Mouse (Mus musculus): ENCODE data around the gene Miga2. TPM values are rescaled to one million over a fixed set of nuclear protein-coding genes. Genes with fewer than 3 reads are reported as not detected.

The Miga2 gene
- polyA plus RNA-seq, 1 experiment from 2014 or later = 34.9 TPM

DNA sequence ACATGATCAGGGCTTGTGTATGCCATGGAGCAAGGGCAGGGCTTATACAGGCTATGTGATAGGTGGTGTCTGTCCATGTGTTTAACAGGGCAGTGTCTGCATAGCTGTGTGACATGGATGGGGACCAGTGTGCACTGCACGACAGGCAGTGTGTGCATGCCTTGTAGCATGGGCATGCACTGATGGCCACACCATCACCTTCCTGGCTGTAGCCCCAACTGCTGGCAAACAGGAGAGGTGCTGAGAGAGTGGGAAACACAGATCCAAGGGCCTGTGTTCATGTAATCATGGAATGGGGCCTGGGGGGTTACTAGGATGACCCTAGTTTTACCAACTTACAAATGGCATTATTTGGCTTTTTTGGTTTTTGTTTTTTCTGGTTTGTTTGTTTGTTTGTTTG, 39.8 kb downstream of the Miga2 start:
- Histone ChIP-seq H3K9ac (no peak overlapping the region), H3K4me1 (peaks cover 13% of the 10 kb centered on the region), H3K27me3 (replicated peaks) (no peaks in the 10 kb centered on the region), H3K27ac (no peak overlapping the region), H3K36me3 (replicated peaks) (peaks cover 35% of the 10 kb centered on the region), H3K4me2 (no peak overlapping the region), H3K4me3 (no peak overlapping the region), H3K9me3 (no peaks in the 10 kb centered on the region)
- ATAC-seq (replicated peaks) = no peak
- WGBS = 86% methylated on average over 1 of the region's 1 CpGs

DNA sequence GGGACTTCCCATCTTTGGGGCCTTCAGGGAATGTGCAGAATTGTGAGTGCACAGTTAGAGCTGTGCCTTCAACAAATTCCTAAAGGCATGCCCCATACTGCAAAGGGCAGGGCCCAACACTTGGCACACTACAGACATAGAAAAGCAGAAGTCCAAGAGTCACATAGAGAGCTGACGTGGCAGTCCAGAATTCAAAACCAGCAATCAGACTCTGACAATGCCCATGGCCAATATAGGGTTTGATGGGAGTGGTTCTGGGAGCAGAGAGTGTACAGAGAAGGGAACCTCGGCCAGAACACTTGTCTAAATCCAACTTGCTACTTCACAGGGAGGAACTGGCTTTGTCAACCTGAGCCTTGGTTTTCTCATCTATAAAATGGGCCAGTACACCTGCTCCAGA, 43.2 kb downstream of the Miga2 start:
- 89% methylated on average over 2 of the region's 2 CpGs for WGBS

DNA sequence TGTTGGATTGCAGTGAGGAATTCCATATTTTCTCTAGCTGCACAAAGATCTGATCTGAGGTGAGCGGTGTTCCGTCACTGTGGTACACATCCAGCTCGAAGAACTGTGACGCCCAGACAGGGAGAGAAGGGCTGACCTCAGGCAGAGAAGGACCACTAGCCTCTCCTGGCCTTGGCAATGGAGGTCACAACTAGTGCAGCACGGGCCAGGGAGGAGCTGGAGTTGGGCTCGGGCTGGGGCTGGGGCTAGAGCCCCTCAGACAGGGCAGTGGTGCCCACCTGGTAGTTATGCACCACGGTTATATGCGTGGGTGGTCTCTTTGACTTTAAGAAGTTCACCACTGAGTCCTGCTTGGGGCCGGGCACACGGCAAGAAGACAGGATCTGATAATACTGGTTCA, 43.7 kb downstream of the Miga2 start:
- H3K4me2 ChIP-seq = no peak overlapping the region
- no peaks in the 10 kb centered on the region for H3K27me3 ChIP-seq (replicated peaks)
- ATAC-seq (replicated peaks) = no peak
- WGBS = 93% methylated on average over 10 of the region's 10 CpGs
- H3K36me3 ChIP-seq (replicated peaks) = peaks cover 37% of the 10 kb centered on the region
- no peaks in the 10 kb centered on the region for H3K9me3 ChIP-seq
- 0 out of 2 replicates have a peak, but pooled peaks cover 1% of the 10 kb centered on the region for H3K4me1 ChIP-seq
- no peak overlapping the region for H3K4me3 ChIP-seq
- H3K27ac ChIP-seq = no peak overlapping the region
- no peak overlapping the region for H3K9ac ChIP-seq

More for the DNA sequence above, 43.2 kb downstream of the Miga2 start:
- Histone ChIP-seq H3K4me2 (no peak overlapping the region), H3K36me3 (replicated peaks) (peaks cover 40% of the 10 kb centered on the region), H3K4me3 (no peak overlapping the region), H3K9me3 (no peaks in the 10 kb centered on the region), H3K27me3 (replicated peaks) (no peaks in the 10 kb centered on the region), H3K4me1 (no peaks in the 10 kb centered on the region), H3K27ac (no peak overlapping the region), H3K9ac (no peak overlapping the region)
- ATAC-seq (replicated peaks) = no peak

DNA sequence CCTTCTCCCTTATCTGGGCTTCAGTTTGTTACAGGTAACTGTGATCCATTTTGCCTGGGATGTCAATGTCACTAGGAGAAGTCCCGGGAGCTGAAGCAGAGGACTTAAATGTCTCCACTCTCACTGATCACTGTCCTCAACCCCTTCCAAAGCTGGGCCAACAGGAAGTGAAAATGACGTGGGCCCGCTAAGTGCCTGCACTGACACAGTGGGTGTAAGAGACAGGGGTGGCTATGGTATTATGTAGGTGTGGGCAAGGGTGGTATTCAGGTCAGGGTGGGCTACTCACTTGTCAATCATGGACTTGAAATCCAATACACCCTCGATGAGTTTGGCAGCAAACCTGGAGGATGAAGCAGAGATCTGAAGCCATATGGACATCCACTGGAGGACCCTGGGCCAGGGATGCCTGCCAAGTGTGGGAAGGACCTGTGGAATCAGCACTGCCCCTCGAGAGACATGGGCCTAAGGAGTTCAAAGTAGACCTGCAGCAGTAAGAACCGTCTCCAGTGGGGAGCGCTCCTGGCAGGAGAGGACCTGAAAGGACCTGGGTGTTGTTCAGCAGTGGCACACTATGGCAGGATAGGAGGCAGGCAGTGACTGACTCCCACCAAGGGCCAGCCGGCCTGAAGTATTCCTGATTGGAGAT, 44.5 kb downstream of the Miga2 start:
- Histone ChIP-seq H3K27me3 (replicated peaks) (no peaks in the 10 kb centered on the region), H3K9me3 (no peaks in the 10 kb centered on the region), H3K4me3 (no peak overlapping the region), H3K9ac (no peak overlapping the region), H3K4me2 (no peak overlapping the region), H3K4me1 (peaks cover 9% of the 10 kb centered on the region), H3K27ac (no peak overlapping the region), H3K36me3 (replicated peaks) (peaks cover 33% of the 10 kb centered on the region)
- 86% methylated on average over 8 of the region's 8 CpGs for WGBS
- no peak for ATAC-seq (replicated peaks)

DNA sequence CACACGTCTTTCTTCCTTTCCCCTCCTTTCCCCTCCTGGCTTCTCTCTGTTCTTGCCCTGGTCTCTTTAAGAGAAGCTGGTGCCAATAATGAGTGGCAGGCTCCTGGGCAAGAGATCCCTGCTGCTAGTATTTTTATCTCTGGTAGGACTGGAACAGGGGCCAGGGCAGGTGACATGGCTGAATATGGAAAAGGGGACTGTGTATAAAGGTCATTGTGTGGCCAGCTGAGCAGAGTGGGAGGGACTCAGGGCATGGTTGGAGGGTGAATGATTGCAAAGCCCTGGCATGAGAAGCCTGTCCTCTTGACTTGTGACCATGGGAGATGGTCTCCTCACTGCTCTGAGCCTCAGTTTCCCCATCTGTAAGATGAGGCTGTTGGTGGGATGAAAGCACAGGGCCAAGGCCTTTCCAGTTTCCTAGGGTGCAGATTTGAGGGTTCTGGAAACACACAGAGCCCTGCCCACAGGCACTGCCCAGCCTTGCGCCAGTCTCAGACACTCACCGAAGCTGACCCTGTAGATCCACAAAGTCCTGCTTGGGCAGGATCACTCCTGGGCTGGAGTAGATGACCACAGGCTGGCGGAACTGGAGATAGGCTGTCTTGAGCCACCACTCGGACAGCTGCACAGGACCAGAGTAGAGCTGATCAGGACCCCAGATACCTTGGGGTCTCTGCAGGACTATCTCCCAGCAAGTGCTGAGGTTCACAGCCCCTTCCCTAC, 45.6 kb downstream of the Miga2 start:
- WGBS = 94% methylated on average over 5 of the region's 5 CpGs
- Histone ChIP-seq H3K27ac (no peak overlapping the region), H3K36me3 (replicated peaks) (peaks cover 30% of the 10 kb centered on the region), H3K9ac (no peak overlapping the region), H3K9me3 (no peaks in the 10 kb centered on the region), H3K4me2 (no peak overlapping the region), H3K27me3 (replicated peaks) (no peaks in the 10 kb centered on the region), H3K4me3 (no peak overlapping the region), H3K4me1 (peaks cover 20% of the 10 kb centered on the region)
- ATAC-seq (replicated peaks) = no peak

DNA sequence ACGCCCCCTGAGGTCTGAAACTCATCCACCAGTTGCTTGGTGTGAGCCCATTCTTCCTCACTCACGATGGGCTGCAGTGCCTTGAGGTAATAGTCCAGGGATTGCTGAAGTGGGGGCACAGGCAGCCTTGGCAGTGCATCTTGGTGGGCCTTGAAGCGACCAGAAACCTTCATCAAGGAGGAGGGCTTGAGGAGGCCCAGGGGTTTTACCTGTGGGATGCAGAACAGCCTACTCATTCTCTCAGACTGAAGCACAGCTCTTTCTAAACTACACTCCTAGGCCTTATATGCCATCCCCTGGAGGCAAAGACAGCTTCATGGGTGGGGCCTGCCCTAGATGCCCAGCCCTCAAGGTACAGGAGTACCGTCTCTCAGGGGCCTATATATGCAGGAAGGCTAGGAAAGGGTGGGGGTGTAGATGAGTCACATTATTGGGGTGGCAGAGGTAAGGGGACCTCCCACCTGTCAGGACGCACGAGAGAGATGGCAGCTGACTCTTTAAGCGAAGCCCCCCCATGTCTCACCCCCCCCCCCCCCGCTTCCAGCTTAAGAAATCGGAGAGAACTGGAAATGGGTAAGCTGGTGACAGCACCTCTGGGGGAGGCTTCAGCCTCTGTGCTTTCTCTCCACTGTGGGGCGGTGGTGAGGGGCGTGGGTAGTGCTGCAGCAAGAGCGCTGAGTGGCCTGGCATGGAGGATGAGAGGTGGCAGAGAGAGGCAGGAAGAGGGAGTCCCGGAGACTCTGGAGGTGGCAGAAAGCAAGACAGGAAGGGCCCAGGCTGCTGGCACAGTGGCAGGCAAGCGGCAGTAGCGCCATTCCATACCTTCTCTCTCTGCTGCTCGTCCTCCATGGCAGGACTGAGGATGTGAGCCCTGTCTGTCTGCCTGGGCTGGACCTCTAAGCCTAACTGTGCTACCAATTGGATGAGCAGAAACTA, 49.3 kb downstream of the Miga2 start:
- Histone ChIP-seq H3K4me1 (peaks cover 40% of the 10 kb centered on the region), H3K9me3 (no peaks in the 10 kb centered on the region), H3K27me3 (replicated peaks) (no peaks in the 10 kb centered on the region), H3K9ac (no peak overlapping the region), H3K4me3 (no peak overlapping the region), H3K4me2 (peak overlapping the region; percentile 54; the same call in 1 of the 2 replicates), H3K36me3 (replicated peaks) (peaks cover 9% of the 10 kb centered on the region; the same call in 1 of the 2 replicates), H3K27ac (no peak overlapping the region)
- no peak for ATAC-seq (replicated peaks)
- WGBS = 79% methylated on average over 16 of the region's 16 CpGs

DNA sequence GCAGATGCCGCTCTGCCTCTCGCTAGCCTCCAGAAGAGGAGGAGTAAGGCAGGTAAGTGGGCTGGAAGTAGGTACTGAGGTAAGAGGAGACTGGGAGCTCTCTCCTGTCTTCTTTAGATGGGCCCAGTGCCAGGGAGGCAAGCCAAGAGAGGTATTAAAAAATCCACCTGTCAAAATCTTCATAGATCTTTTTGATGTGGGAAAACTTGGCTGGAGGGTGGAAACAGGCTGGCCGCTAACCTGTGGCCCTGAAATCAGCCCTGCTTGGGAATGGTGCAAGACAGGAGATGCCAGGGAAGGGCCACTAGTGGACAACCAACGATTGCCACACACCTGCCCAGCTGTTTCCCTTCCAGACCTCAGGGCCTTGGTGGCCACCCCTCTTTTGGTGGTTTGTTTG, 50.1 kb downstream of the Miga2 start:
- 88% methylated on average over 4 of the region's 4 CpGs for WGBS
- no peak for ATAC-seq (replicated peaks)
- peak overlapping the region; percentile 55 for H3K4me3 ChIP-seq
- peaks cover 48% of the 10 kb centered on the region for H3K4me1 ChIP-seq
- H3K27ac ChIP-seq = no peak overlapping the region
- H3K27me3 ChIP-seq (replicated peaks) = no peaks in the 10 kb centered on the region
- H3K36me3 ChIP-seq (replicated peaks) = peaks cover 3% of the 10 kb centered on the region; the same call in 1 of the 2 replicates
- H3K9me3 ChIP-seq = no peaks in the 10 kb centered on the region
- no peak overlapping the region for H3K9ac ChIP-seq
- peak overlapping the region; percentile 54 for H3K4me2 ChIP-seq

DNA sequence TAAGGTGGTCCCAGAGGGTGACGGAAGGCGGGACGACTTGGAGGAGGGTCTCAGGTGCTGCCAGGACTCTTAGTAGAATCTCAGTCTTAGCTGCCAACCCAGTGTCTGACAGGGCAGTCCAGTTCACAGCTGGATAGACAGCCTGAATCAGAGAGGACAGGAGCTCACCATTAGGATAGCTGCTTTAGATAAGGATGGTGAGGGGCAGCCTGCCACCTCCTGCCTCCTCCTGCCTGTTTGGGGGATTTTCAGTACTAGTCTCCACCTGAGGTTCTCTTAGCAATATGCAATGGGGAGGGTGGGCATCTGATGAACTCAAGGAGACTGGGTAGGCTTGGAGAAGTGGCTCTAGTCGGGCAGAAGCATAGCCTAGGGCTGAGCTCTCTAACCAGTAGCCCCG, 50.6 kb downstream of the Miga2 start:
- ATAC-seq (replicated peaks) = peak; percentile 4; the same call in 1 of the 2 replicates

DNA sequence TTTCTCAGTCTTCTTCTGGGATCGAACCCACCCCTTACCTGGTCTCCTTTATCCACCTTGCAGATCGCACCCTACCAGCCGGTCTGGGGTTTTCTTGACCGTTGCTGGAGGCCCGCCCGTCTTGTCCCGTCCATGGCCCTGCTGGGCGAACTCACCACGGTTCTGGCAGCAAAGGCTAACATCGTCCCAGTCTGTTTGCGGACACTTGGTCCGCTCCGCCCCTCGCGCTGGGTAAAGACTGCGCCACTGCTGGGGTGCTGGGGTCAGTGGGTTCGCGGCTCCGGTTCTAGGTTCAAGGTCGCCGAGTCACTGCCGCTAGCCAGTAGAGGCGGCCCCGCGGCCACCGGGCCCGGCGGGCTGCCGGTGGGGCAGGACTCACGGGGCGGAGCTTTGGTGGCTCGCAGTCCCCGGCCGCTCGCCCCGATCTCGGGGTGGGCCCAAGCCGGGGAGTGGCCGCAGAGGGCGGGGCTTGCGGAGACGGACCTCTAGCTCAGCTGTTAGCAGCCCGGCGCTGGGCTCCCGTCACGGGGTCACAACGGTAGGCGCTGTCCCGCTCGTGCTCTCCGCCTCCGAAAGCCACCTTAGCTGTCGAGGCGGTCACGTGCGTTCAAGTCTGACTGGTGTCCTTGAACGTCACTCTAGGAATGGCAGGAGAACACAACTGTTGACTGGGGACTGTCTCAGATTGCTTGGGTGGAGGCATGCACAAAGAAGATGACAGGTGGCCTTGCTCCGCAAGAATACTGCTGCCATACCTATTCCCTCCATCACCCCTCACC, 51.3 kb downstream of the Miga2 start, which contains the start of gene Crat:
Gene Crat, minus strand, starts transcription at position 657 of the 779 bp plus-strand sequence.
- H3K27ac ChIP-seq = peak within 1 kb of the TSS; percentile 96
- peak within 1 kb of the TSS; percentile 95 for H3K9ac ChIP-seq
- no peaks in the 10 kb centered on the region for H3K27me3 ChIP-seq (replicated peaks)
- peak within 1 kb of the TSS; percentile 54 for H3K4me2 ChIP-seq
- under 1% methylated on average over 55 of the region's 58 CpGs for WGBS
- H3K9me3 ChIP-seq = no peaks in the 10 kb centered on the region
- H3K36me3 ChIP-seq (replicated peaks) = no peaks in the 10 kb centered on the region
- H3K4me1 ChIP-seq = peaks cover 52% of the 10 kb centered on the region
- ATAC-seq (replicated peaks) = peak; percentile 86
- peak within 1 kb of the TSS; percentile 55 for H3K4me3 ChIP-seq

More for the DNA sequence above, 50.6 kb downstream of the Miga2 start:
- Histone ChIP-seq H3K9me3 (no peaks in the 10 kb centered on the region), H3K27me3 (replicated peaks) (no peaks in the 10 kb centered on the region), H3K36me3 (replicated peaks) (no peaks in the 10 kb centered on the region; the same call in 1 of the 2 replicates), H3K9ac (peak overlapping the region; percentile 95), H3K27ac (peak overlapping the region; percentile 96; the same call in 1 of the 2 replicates), H3K4me2 (peak overlapping the region; percentile 54), H3K4me1 (peaks cover 52% of the 10 kb centered on the region), H3K4me3 (peak overlapping the region; percentile 55)
- 42% methylated on average over 5 of the region's 5 CpGs for WGBS

DNA sequence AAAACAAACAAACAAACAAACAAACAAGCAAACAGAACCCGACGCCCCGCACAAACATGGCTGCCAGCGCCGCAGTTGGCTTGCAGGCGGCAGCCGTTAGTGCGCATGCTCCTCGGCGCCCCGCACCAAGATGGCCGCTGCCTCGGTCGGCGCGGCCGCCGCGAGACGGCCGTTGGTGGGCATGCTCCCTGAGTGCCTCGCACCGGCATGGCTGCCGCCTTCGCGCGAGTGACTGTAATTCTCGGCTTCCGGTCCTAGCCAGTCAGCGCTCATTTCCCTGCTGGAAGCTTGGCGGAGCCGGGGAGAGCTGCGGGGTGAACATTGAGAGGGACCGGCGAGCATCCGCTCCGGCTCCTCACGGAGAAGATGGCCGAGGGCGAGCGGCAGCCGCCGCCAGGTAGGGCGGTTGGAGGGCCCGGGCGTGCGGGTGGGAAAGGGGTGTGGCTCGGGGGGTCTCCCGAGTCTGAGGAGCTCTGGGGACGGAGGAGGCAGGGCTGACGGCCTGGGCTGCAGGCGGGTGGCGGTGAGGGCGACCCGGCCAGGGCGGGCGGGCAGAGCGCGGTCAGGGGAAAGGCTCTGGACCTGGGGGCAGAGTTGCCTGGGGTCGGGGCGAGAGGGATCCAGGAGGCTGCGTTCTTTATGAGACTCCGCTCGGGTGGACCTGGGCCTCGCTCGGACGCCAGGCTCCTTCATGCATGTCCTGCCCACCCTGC, 52.1 kb downstream of the Miga2 start, which contains the start of gene Ptpa:
Gene Ptpa, plus strand, starts transcription at position 104 of the 713 bp plus-strand sequence.
- WGBS = under 1% methylated on average over 67 of the region's 67 CpGs
- Histone ChIP-seq H3K27ac (peak within 1 kb of the TSS; percentile 96), H3K4me1 (peaks cover 52% of the 10 kb centered on the region), H3K4me2 (peak within 1 kb of the TSS; percentile 54), H3K36me3 (replicated peaks) (no peaks in the 10 kb centered on the region), H3K9me3 (no peaks in the 10 kb centered on the region), H3K4me3 (peak within 1 kb of the TSS; percentile 55), H3K27me3 (replicated peaks) (no peaks in the 10 kb centered on the region), H3K9ac (peak within 1 kb of the TSS; percentile 95)
- peak; percentile 94 for ATAC-seq (replicated peaks)

DNA sequence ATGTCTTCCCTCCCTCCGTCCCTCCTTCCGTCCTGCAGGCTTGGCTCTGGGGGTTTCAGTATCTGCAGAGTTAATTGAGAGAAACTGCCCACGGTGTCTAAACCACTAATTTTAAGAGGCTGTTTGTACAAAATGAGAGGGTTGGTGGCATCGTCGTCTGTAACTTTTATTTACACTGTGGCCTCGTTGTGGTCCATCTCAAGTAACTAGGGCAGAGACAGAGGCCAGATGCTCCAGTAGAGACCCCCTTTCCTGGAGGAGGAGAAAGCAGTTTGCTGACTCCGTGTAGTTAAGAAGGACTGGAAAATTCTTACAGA, 52.6 kb downstream of the Miga2 start:
- no peak for ATAC-seq (replicated peaks)
- WGBS = 0% methylated on average over 7 of the region's 7 CpGs
- no peaks in the 10 kb centered on the region for H3K9me3 ChIP-seq

More for the DNA sequence above, 52.6 kb downstream of the Miga2 start:
- Histone ChIP-seq H3K9ac (peak overlapping the region; percentile 95), H3K36me3 (replicated peaks) (no peaks in the 10 kb centered on the region), H3K4me1 (peaks cover 52% of the 10 kb centered on the region), H3K4me3 (peak overlapping the region; percentile 55), H3K4me2 (peak overlapping the region; percentile 54), H3K27me3 (replicated peaks) (no peaks in the 10 kb centered on the region), H3K27ac (peak overlapping the region; percentile 96)
